Mouse (Mus musculus) kidney, embryonic 14.5 days (tissue): ENCODE data around the gene Mvk. TPM values are rescaled to one million over a fixed set of nuclear protein-coding genes. Genes with fewer than 3 reads are reported as not detected.

Source experiments
- ATAC-seq: fragments of 200-750 bp; cut with Nextera tagmentation; 2 replicates; pipeline ENCODE4 v1.8.0; 2017; ENCODE audit warnings: moderate number of reproducible peaks, mild to moderate bottlenecking, moderate TSS enrichment, moderate library complexity; ENCODE audit not compliant: low FRiP score, low TSS enrichment
- H3K27ac ChIP-seq: fragments of 300-500 bp; sonication (generic); 2 replicates; pipeline ENCODE4 v1.5.1; 2014; ENCODE audit warnings: low read depth, mild to moderate bottlenecking, low read length, moderate library complexity, mixed read lengths
- H3K27me3 ChIP-seq: fragments of 300-500 bp; sonication (generic); 2 replicates; pipeline ENCODE4 v1.6.1; 2014; ENCODE audit warnings: mild to moderate bottlenecking, low read length; ENCODE audit not compliant: control insufficient read depth, insufficient read depth
- H3K36me3 ChIP-seq: fragments of 300-500 bp; sonication (generic); 2 replicates; pipeline ENCODE4 v1.6.1; 2014; ENCODE audit warnings: low read length, mixed read lengths; ENCODE audit not compliant: control insufficient read depth, insufficient read depth
- H3K4me1 ChIP-seq: fragments of 300-500 bp; sonication (generic); 2 replicates; pipeline ENCODE4 v1.6.1; 2014; ENCODE audit warnings: low read length, mixed read lengths; ENCODE audit not compliant: control insufficient read depth, insufficient read depth
- H3K4me2 ChIP-seq: fragments of 300-500 bp; sonication (generic); replicated peaks from 2 replicates; pipeline ENCODE4 v1.6.1; 2014; ENCODE audit warnings: low read depth, mild to moderate bottlenecking, low read length
- H3K4me3 ChIP-seq: fragments of 300-500 bp; sonication (generic); 2 replicates; pipeline ENCODE4 v1.5.1; 2014; ENCODE audit warnings: mild to moderate bottlenecking, low read length
- H3K9ac ChIP-seq: fragments of 300-500 bp; sonication (generic); 2 replicates; pipeline ENCODE4 v1.6.1; 2014; ENCODE audit warnings: low read depth, mild to moderate bottlenecking, low read length, moderate library complexity
- H3K9me3 ChIP-seq: fragments of 300-500 bp; sonication (generic); 2 replicates; pipeline ENCODE4 v1.6.1; 2016; ENCODE audit warnings: low read length; ENCODE audit not compliant: control insufficient read depth
- WGBS: fragments of 180-500 bp; shearing (Covaris S2); extraction: QIAGEN DNeasy Blood & Tissue Kit; methylation state at CpG from one replicate; pipeline ENCODE4 v1.1.7; 2014; 5-methylcytosine and 5-hydroxymethylcytosine counted together
- microRNA-seq: library from miRNA; unstranded; fragments of <30 nt; microRNA quantifications from one replicate; pipeline ENCODE4, GENCODE M21; 2016
- polyA plus RNA-seq: library from polyadenylated mRNA; unstranded; fragments of >200 nt; fragmentation: Nextera tagmentation; extraction: Ambion mirVana; gene quantifications from 2 replicates; pipeline ENCODE4 v1.2.1, GENCODE M21; 2014

Mvk gene
- polyA plus RNA-seq, 1 experiment from 2014 or later = 48.3 TPM

DNA sequence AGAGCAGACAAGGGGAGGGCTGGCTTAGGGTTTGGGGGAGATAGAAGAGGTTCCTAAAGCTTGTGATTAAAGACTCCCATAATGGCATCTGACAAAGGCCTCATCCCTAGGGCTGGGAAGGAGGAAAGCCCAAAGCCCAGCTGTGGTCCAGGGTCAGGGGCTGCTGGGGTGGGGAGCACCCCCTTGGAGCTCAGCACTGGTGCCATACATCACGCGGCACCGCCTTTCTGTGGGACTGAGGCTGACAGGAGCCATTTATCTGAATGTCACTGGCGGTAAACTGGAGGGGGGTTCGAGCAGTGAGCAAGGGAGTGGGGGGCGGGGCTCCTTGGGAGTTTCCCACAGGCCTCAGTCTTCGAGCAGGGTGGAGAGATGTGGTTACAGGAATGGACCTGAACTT is 65.4 kb downstream of the Mvk start:
- 40% methylated on average over 7 of the region's 7 CpGs for WGBS

More for the DNA sequence above, 65.4 kb downstream of the Mvk start:
- ATAC-seq = 0 out of 2 replicates have a peak, but pooled peaks have one; percentile 21
- Histone ChIP-seq H3K9me3 (no peaks in the 10 kb centered on the region), H3K4me1 (peaks cover 3% of the 10 kb centered on the region; the same call in 1 of the 2 replicates), H3K27me3 (0 out of 2 replicates have a peak, but pooled peaks cover 10% of the 10 kb centered on the region), H3K36me3 (no peaks in the 10 kb centered on the region), H3K4me3 (no peak overlapping the region), H3K9ac (no peak overlapping the region), H3K27ac (no peak overlapping the region), H3K4me2 (no peak overlapping the region)

Small RNAs within 50 kb of the gene (microRNA-seq; reads per million reads assigned to microRNA genes)
- not detected for gene Mir7027

Other genes with a start within 250 kb of the Mvk start
- gene Foxn4, start 170.5 kb upstream of the Mvk start, polyA plus RNA-seq = 0.11 TPM in 1 of 2 replicates, not detected in the other
- 1.8 and 2.7 TPM in 2 replicates for gene Myo1h, start 155.1 kb upstream of the Mvk start, polyA plus RNA-seq
- 50.7 and 86.2 TPM in 2 replicates for gene Kctd10, start 63.8 kb upstream of the Mvk start, polyA plus RNA-seq
- gene Ube3b, start 63.7 kb upstream of the Mvk start, polyA plus RNA-seq = 30.5 and 55.2 TPM in 2 replicates
- gene Mmab, start 209 bp upstream of the Mvk start, polyA plus RNA-seq = 19.0 and 32.9 TPM in 2 replicates
- gene Fam222a, start 123.7 kb downstream of the Mvk start, polyA plus RNA-seq = 5.6 and 5.8 TPM in 2 replicates
- 12.8 and 18.6 TPM in 2 replicates for gene Trpv4, start 214.2 kb downstream of the Mvk start, polyA plus RNA-seq
- 42.6 and 64.5 TPM in 2 replicates for gene Gltp, start 246.7 kb downstream of the Mvk start, polyA plus RNA-seq